Mouse (Mus musculus) MEL (cell line): ENCODE measurements at regions not wholly inside any gene's neighbourhood (a gene's known extent, or its start where the extent isn't known, plus 50 kb on each side); places are given as distances from the start of the nearest gene placed in this dataset.

Experiments
- DNase-seq: peaks from one replicate; pipeline ENCODE4 v3.0.0; 2011; ENCODE audit warnings: low read depth, low spot score
- H3K27ac ChIP-seq: 2 replicates; pipeline ENCODE4 v1.5.1; 2012; ENCODE audit warnings: low read depth, mild to moderate bottlenecking, control low read depth, low read length, moderate library complexity; ENCODE audit not compliant: control insufficient read depth
- H3K27me3 ChIP-seq, 2 experiments: fragments of 150-350 bp in 1 of 2; sonication (generic) in 1 of 2; 2 replicates each; pipeline ENCODE4 v1.6.1; 2012; ENCODE audit warnings: low read length in 2 of 2, mild to moderate bottlenecking in 2 of 2, improper control_type of control experiment in 1 of 2, moderate library complexity in 1 of 2; ENCODE audit not compliant: insufficient read depth in 2 of 2, control insufficient read depth in 1 of 2
- H3K36me3 ChIP-seq, 2 experiments: 2 replicates each; pipeline ENCODE4 v1.6.1; 2012 to 2014; ENCODE audit warnings: low read length in 2 of 2, improper control_type of control experiment in 1 of 2, inconsistent platforms in 1 of 2, mild to moderate bottlenecking in 1 of 2; ENCODE audit not compliant: insufficient read depth in 2 of 2, control insufficient read depth in 1 of 2
- H3K4me1 ChIP-seq, 2 experiments: fragments of 150-350 bp in 1 of 2; sonication (generic) in 1 of 2; 2 replicates each; pipeline ENCODE4 v1.6.1; 2012; ENCODE audit warnings: low read length in 2 of 2, improper control_type of control experiment in 1 of 2, mild to moderate bottlenecking in 1 of 2; ENCODE audit not compliant: insufficient read depth in 2 of 2, control insufficient read depth in 1 of 2
- H3K4me3 ChIP-seq, 2 experiments: fragments of 150-350 bp in 1 of 2; sonication (generic) in 1 of 2; 2 replicates each; pipeline ENCODE4 v1.5.1; 2012; ENCODE audit warnings: low read depth in 2 of 2, low read length in 2 of 2, mild to moderate bottlenecking in 2 of 2, moderate library complexity in 2 of 2, control low read depth in 1 of 2, improper control_type of control experiment in 1 of 2; ENCODE audit not compliant: control insufficient read depth in 1 of 2, insufficient read depth in 1 of 2
- H3K79me2 ChIP-seq: 2 replicates; pipeline ENCODE4 v1.6.1; 2012; ENCODE audit warnings: mild to moderate bottlenecking, low read length, moderate library complexity; ENCODE audit not compliant: control insufficient read depth, poor library complexity, insufficient read depth
- H3K9ac ChIP-seq: 2 replicates; pipeline ENCODE4 v1.6.1; 2012; ENCODE audit warnings: low read depth, mild to moderate bottlenecking, control low read depth, low read length, moderate library complexity; ENCODE audit not compliant: control insufficient read depth, poor library complexity, severe bottlenecking
- H3K9me3 ChIP-seq: fragments of 150-350 bp; sonication (generic); replicated peaks from 2 replicates; pipeline ENCODE4 v1.6.1; 2012; ENCODE audit warnings: mild to moderate bottlenecking, low read length, improper control_type of control experiment, moderate library complexity; ENCODE audit not compliant: insufficient read depth
- CHD1 ChIP-seq: IDR thresholded peaks from 2 replicates; pipeline ENCODE4 v1.6.1; 2012; ENCODE audit warnings: low read depth, mild to moderate bottlenecking, inconsistent platforms, low read length, improper control_type of control experiment
- CHD2 ChIP-seq: IDR thresholded peaks from 2 replicates; pipeline ENCODE4 v1.6.1; 2011; ENCODE audit warnings: low read length, improper control_type of control experiment
- CTCF ChIP-seq, 3 experiments: IDR thresholded peaks in 2 of 3; conservative IDR thresholded peaks in 1 of 3; 2 replicates each; pipeline ENCODE4 v1.5.1; 2011 to 2012; ENCODE audit warnings: low read length in 3 of 3, low read depth in 2 of 3, mild to moderate bottlenecking in 2 of 3, improper control_type of control experiment in 1 of 3, inconsistent platforms in 1 of 3, mixed read lengths in 1 of 3, moderate library complexity in 1 of 3; ENCODE audit not compliant: control insufficient read depth in 1 of 3, insufficient read depth in 1 of 3, poor library complexity in 1 of 3, severe bottlenecking in 1 of 3
- E2F4 ChIP-seq: IDR thresholded peaks from 2 replicates; pipeline ENCODE4 v1.6.1; 2011; ENCODE audit warnings: low read depth, low read length, improper control_type of control experiment, borderline replicate concordance
- ELF1 ChIP-seq: IDR thresholded peaks from 2 replicates; pipeline ENCODE4 v1.6.1; 2014; ENCODE audit warnings: low read depth, mild to moderate bottlenecking, inconsistent platforms, low read length, improper control_type of control experiment, moderate library complexity
- EP300 ChIP-seq, 2 experiments: IDR thresholded peaks; 2 replicates each; pipeline ENCODE4 v1.6.1; 2011; ENCODE audit warnings: improper control_type of control experiment in 2 of 2, low read length in 2 of 2, low read depth in 1 of 2, mild to moderate bottlenecking in 1 of 2
- ETS1 ChIP-seq: IDR thresholded peaks from 2 replicates; pipeline ENCODE4 v1.6.1; 2012; ENCODE audit warnings: low read depth, mild to moderate bottlenecking, inconsistent platforms, low read length, improper control_type of control experiment, moderate library complexity
- GABPA ChIP-seq: IDR thresholded peaks from 2 replicates; pipeline ENCODE4 v1.6.1; 2012; ENCODE audit warnings: low read depth, mild to moderate bottlenecking, inconsistent platforms, low read length, improper control_type of control experiment, moderate library complexity
- GATA1 ChIP-seq: IDR thresholded peaks from 2 replicates; pipeline ENCODE4 v1.6.1; 2011; ENCODE audit warnings: low read depth, low read length, improper control_type of control experiment
- JUND ChIP-seq: IDR thresholded peaks from 2 replicates; pipeline ENCODE4 v1.6.1; 2011; ENCODE audit warnings: low read depth, mild to moderate bottlenecking, improper control_type of control experiment, low read length
- MAFK ChIP-seq: IDR thresholded peaks from 2 replicates; pipeline ENCODE4 v1.6.1; 2011; ENCODE audit warnings: low read depth, mild to moderate bottlenecking, low read length, improper control_type of control experiment, borderline replicate concordance
- MAX ChIP-seq: IDR thresholded peaks from 2 replicates; pipeline ENCODE4 v1.6.1; 2011; ENCODE audit warnings: low read length, improper control_type of control experiment
- MAZ ChIP-seq: IDR thresholded peaks from 2 replicates; pipeline ENCODE4 v1.6.1; 2012; ENCODE audit warnings: low read depth, mild to moderate bottlenecking, inconsistent platforms, low read length, improper control_type of control experiment
- MEF2A ChIP-seq: IDR thresholded peaks from 2 replicates; pipeline ENCODE4 v1.6.1; 2014; ENCODE audit warnings: low read depth, mild to moderate bottlenecking, inconsistent platforms, low read length, improper control_type of control experiment; ENCODE audit not compliant: poor library complexity, insufficient replicate concordance, severe bottlenecking; ENCODE audit errors: extremely low read depth
- MYC ChIP-seq: IDR thresholded peaks from 2 replicates; pipeline ENCODE4 v1.6.1; 2011; ENCODE audit warnings: low read depth, mild to moderate bottlenecking, low read length, improper control_type of control experiment, moderate library complexity
- NELFE ChIP-seq: IDR thresholded peaks from 2 replicates; pipeline ENCODE4 v1.6.1; 2011; ENCODE audit warnings: low read depth, low read length, improper control_type of control experiment
- NRF1 ChIP-seq: IDR thresholded peaks from 2 replicates; pipeline ENCODE4 v1.6.1; 2014; ENCODE audit warnings: low read depth, mild to moderate bottlenecking, inconsistent platforms, low read length, improper control_type of control experiment, moderate library complexity; ENCODE audit not compliant: poor library complexity, insufficient read depth, severe bottlenecking
- POLR2A ChIP-seq, 2 experiments: IDR thresholded peaks; 2 replicates each; pipeline ENCODE4 v1.6.1; 2011 to 2012; ENCODE audit warnings: low read length in 2 of 2, mild to moderate bottlenecking in 2 of 2, control low read depth in 1 of 2, improper control_type of control experiment in 1 of 2, low read depth in 1 of 2, moderate library complexity in 1 of 2; ENCODE audit not compliant: control insufficient read depth in 1 of 2, insufficient read depth in 1 of 2, poor library complexity in 1 of 2
- POLR2AphosphoS2 ChIP-seq: IDR thresholded peaks from 2 replicates; pipeline ENCODE4 v1.6.1; 2011; ENCODE audit warnings: low read length, improper control_type of control experiment
- POLR2AphosphoS5 ChIP-seq: IDR thresholded peaks from 2 replicates; pipeline ENCODE4 v1.6.1; 2012; ENCODE audit warnings: low read depth, borderline replicate concordance, mild to moderate bottlenecking, inconsistent platforms, low read length, moderate library complexity, mixed read lengths
- SIN3A ChIP-seq: IDR thresholded peaks from 2 replicates; pipeline ENCODE4 v1.6.1; 2012; ENCODE audit warnings: low read length, improper control_type of control experiment, inconsistent platforms
- TAL1 ChIP-seq: IDR thresholded peaks from 2 replicates; pipeline ENCODE4 v1.6.1; 2012; ENCODE audit warnings: mild to moderate bottlenecking, inconsistent platforms, low read length, moderate library complexity, mixed read lengths
- TBP ChIP-seq: IDR thresholded peaks from 2 replicates; pipeline ENCODE4 v1.8.0; 2011; ENCODE audit warnings: low read depth, low read length, improper control_type of control experiment
- TCF12 ChIP-seq: IDR thresholded peaks from 2 replicates; pipeline ENCODE4 v1.6.1; 2014; ENCODE audit warnings: low read depth, mild to moderate bottlenecking, inconsistent platforms, low read length, improper control_type of control experiment, moderate library complexity
- UBTF ChIP-seq: IDR thresholded peaks from 2 replicates; pipeline ENCODE4 v1.6.1; 2012; ENCODE audit warnings: low read depth, mild to moderate bottlenecking, inconsistent platforms, low read length, improper control_type of control experiment, moderate library complexity, borderline replicate concordance; ENCODE audit not compliant: insufficient read depth
- USF2 ChIP-seq, 2 experiments: IDR thresholded peaks; 2 replicates each; pipeline ENCODE4 v1.6.1; 2011 to 2012; ENCODE audit warnings: improper control_type of control experiment in 2 of 2, low read length in 2 of 2, borderline replicate concordance in 1 of 2, inconsistent platforms in 1 of 2, low read depth in 1 of 2, mild to moderate bottlenecking in 1 of 2; ENCODE audit not compliant: insufficient read depth in 1 of 2
- ZC3H11A ChIP-seq: IDR thresholded peaks from 2 replicates; pipeline ENCODE4 v1.6.1; 2012; ENCODE audit warnings: low read depth, mild to moderate bottlenecking, inconsistent platforms, low read length, improper control_type of control experiment
- ZKSCAN1 ChIP-seq: IDR thresholded peaks from 2 replicates; pipeline ENCODE4 v1.6.1; 2012; ENCODE audit warnings: low read depth, mild to moderate bottlenecking, inconsistent platforms, low read length, improper control_type of control experiment, moderate library complexity
- ZMIZ1 ChIP-seq: IDR thresholded peaks from 2 replicates; pipeline ENCODE4 v1.6.1; 2012; ENCODE audit warnings: low read depth, mild to moderate bottlenecking, inconsistent platforms, low read length, improper control_type of control experiment, moderate library complexity

DNA sequence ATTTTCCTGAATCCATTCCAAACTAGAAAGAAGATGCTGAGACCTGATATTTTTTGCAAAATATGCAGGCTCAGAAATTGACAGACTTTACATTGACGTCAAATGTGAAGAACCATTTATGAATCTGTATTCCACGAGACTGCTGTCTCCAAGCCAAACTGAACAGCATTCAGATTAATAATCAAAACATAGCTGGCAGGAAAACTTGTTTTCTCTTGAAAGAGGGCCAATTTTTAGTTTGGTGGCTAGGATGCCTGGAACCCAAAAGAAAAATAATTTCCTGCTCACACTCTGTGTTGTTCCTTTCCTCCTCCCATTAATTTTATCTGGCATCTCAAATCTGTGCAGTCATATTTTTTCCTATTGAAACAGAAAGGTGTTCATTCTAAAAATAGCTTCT is 149.7 kb upstream of the Tbl1x start:
- no peak for DNase-seq
- Histone ChIP-seq H3K27ac (no peak overlapping the region; the same call in 1 of the 2 replicates), H3K27me3 (no peaks in the 10 kb centered on the region), H3K36me3 (peaks cover 0 to 18% of the 10 kb centered on the region in 2 experiments; a peak in 2 of 4 replicates), H3K9ac (no peak overlapping the region), H3K79me2 (no peaks in the 10 kb centered on the region), H3K4me1 (peaks cover 2 to 7% of the 10 kb centered on the region in 2 experiments; a peak in 2 of 4 replicates), H3K4me3 (no peak overlapping the region), H3K9me3 (no peaks in the 10 kb centered on the region)
- no peak for TF ChIP-seq TBP
- no peak for TF ChIP-seq POLR2AphosphoS5
- TF ChIP-seq CHD1: no peak
- no peak for TF ChIP-seq NRF1
- TF ChIP-seq EP300 (IDR thresholded peaks at IDR 0.05; ENCODE audit: low read depth in 1 of 2, low read length in 2 of 2): no peak
- TF ChIP-seq MEF2A: no peak
- no peak for TF ChIP-seq MAX
- TF ChIP-seq MAZ: no peak
- no peak for TF ChIP-seq POLR2A (IDR thresholded peaks at IDR 0.05; ENCODE audit: control insufficient read depth in 1 of 2, insufficient read depth in 1 of 2, low read depth in 1 of 2, low read length in 2 of 2, poor library complexity in 1 of 2)
- TF ChIP-seq MAFK: no peak
- no peak for TF ChIP-seq NELFE
- no peak for TF ChIP-seq GABPA
- TF ChIP-seq E2F4: no peak
- TF ChIP-seq UBTF: no peak

DNA sequence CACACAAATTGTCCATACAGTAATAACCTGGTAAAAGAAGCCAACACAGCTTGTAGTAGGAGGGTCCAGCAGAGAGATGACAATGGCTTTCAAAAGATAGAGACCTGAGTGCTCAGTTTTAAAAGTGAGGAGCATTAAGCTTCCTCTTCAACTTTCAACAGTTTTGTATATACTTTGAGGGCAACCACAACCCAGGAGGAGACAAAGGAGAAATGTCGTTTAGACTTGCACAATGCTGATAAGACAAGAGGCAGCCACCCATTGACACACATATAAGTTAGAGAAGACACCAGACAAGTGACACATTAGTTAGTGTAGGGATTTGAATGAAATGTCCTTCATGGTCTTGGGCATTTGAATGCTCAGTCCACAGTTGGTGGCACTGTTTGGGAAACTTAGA is 147.2 kb upstream of the Tbl1x start:
- H3K9ac ChIP-seq: no peak overlapping the region
- no peaks in the 10 kb centered on the region for H3K27me3 ChIP-seq
- peaks cover 0 to 18% of the 10 kb centered on the region in 2 experiments; a peak in 2 of 4 replicates for H3K36me3 ChIP-seq
- H3K4me3 ChIP-seq: no peak overlapping the region
- peak; percentile 74 for DNase-seq
- H3K27ac ChIP-seq: peak overlapping the region; percentile 55; the same call in 1 of the 2 replicates
- H3K79me2 ChIP-seq: no peaks in the 10 kb centered on the region
- H3K9me3 ChIP-seq: no peaks in the 10 kb centered on the region
- H3K4me1 ChIP-seq: peaks cover 2 to 7% of the 10 kb centered on the region in 2 experiments; a peak in 2 of 4 replicates
- TF ChIP-seq GATA1 (peak; percentile 49; the same call in 1 of the 2 replicates), MAZ (no peak), TAL1 (no peak), ZMIZ1 (no peak), POLR2AphosphoS5 (no peak), SIN3A (0 out of 2 replicates have a peak, but pooled peaks have one; percentile 27), MAX (no peak), MYC (no peak), CHD2 (no peak), NELFE (no peak), NRF1 (no peak), ZKSCAN1 (no peak), ETS1 (peak; percentile 41; the same call in 1 of the 2 replicates), CHD1 (no peak), ZC3H11A (no peak), TCF12 (peak; percentile 54; the same call in 1 of the 2 replicates), EP300 (IDR thresholded peaks at IDR 0.05; ENCODE audit: low read depth in 1 of 2, low read length in 2 of 2) (peak; percentile 67 to 81), POLR2AphosphoS2 (no peak), GABPA (no peak), CTCF (IDR thresholded peaks at IDR 0.05 in 2 of 3, conservative IDR thresholded peaks at IDR 0.05 in 1 of 3; ENCODE audit: control insufficient read depth in 1 of 3, insufficient read depth in 1 of 3, low read depth in 2 of 3, low read length in 3 of 3, poor library complexity in 1 of 3, severe bottlenecking in 1 of 3) (no peak), JUND (no peak), UBTF (no peak), ELF1 (no peak), POLR2A (IDR thresholded peaks at IDR 0.05; ENCODE audit: control insufficient read depth in 1 of 2, insufficient read depth in 1 of 2, low read depth in 1 of 2, low read length in 2 of 2, poor library complexity in 1 of 2) (no peak), USF2 (IDR thresholded peaks at IDR 0.05; ENCODE audit: borderline replicate concordance in 1 of 2, insufficient read depth in 1 of 2, low read depth in 1 of 2, low read length in 2 of 2) (no peak), TBP (no peak)
